Mouse (Mus musculus) gastrocnemius, postnatal 25 days (tissue): ENCODE measurements around the gene Stpg1. TPM values are rescaled to one million over a fixed set of nuclear protein-coding genes. Genes with fewer than 3 reads are reported as not detected.

Experiments
- DNase-seq: peaks from one replicate; pipeline ENCODE4 v3.0.0; 2022
- microRNA-seq, 2 experiments: library from miRNA; unstranded; fragments of <30 nt; microRNA quantifications; one replicate each; pipeline ENCODE4 v1.2.0; 2021; ENCODE audit warnings: borderline replicate concordance in 2 of 2
- total RNA-seq, 2 experiments: library from RNA; stranded (reverse); gene quantifications; 1 replicate in 1 of 2; 2 replicates in 1 of 2; pipeline ENCODE4 v1.2.3; 2021

Stpg1 gene
- total RNA-seq, 2 experiments from 2014 or later, result 0.67 TPM; not detected in 1

DNA sequence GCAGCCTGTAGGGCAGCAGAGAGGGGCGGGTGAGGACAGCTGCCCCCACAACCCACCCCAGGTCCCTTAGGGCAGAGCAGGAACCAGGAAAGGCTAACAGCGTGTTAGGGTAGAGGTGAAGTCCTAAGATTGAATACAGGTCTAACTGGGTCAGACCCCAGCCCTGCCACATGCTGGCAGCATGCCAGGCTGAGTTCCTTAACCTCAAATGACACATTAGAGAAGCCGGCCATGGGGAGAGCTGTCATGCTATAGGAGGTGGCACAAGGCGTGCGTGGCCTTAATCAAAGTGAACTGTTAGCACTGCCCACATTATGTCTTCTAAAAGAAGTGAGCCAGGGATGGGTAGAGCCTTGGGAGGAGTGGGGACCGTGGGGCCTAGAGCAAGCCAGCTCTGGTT is 54.7 kb downstream of the Stpg1 start:
- DNase-seq, result no peak

DNA sequence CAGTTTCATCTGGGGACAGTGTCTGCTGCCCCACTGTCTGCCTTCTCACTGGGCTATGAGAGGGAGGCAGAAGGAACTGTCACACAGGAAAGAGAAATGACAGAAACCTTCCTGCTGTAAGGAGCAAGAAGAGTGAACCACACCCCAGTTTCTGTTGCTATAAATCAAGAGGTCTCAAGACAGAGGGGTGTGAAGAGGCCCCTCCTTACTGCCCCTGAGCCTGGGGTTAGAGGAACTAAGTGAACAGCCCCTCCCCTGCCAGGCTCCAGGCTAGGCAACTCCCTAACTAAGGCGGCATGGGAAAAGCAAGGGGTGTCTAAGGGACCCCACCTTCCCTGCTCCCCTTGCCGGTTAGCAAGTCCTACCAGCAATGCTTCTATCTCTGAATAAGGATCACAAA is 69.2 kb downstream of the Stpg1 start:
- no peak for DNase-seq

DNA sequence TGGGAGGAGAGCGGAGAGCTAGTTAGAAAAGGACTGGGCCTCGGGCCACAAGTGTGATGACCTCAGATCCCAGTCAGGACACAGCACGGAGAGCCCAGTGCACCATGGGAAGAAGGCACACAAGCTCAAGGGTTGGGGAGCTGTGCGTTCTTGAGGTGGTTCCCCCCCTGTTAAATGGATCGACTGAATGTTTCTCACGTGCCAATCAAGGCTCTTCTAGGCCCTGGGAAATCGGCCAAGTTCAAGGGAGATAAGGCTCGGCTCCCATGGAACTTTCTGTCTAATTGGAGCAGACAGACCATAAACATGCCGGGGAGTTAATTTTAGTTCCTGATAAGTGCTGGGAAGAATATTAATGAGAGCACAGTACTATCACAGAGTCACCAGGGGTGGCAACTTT is 70.8 kb downstream of the Stpg1 start:
- DNase-seq, result no peak

DNA sequence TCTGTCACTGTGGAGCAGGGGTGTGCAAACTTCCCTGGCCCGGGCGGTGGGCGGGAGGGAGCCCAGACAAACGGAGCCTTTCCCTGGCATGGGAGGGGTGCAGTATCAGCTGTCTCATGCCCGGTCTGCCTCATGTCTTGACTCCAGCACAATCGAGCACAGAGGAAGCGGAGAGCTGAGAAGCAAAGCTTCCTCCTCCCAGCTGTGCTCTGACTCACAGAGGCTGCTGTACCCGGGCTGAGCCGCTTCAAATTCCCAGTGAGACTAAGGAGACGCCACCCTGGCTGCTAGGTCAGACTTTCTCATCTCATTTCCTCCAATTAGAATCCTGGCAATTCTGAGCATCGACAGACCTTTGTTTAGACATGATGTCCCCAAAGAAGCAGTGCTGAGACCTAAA is 72.5 kb downstream of the Stpg1 start:
- no peak for DNase-seq

DNA sequence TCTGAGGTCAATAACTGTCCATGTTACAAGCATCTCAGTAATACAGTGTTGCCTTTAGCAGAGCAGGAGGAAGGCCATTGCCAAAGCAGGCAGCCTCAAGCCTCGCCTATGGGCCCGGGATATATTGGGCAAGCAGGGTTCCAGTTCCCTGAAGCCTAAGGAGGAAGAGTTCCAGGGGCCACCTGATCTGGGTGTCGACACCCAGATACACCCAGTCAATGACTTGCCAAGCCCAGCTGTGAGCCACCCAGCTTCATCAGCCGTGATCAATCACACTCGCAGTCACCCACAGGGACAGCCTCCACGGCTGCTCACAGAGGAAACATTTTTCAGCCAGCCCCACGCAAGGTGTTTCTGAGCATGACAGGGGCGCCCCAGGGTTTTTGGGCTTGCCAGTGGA is 72.9 kb downstream of the Stpg1 start:
- DNase-seq, result no peak

DNA sequence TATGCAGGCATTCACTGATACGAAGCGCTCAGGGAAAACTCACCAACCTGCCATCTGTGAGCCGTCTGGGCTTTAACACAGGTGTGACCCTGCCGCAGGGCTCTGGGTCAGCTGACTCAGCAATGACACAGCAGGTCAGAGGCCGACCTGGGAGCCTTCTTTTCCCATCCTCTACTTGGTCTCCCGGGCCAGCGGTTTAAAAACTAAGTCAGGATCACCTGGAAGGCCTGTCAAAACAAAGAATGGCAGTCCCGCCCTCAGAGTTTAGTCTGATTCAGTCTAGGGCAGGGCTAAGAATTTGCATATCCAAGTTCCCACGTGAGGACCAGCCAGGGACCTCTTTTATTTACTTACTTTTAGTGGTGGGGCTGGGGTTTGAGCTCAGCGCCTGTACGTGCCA is 74.6 kb downstream of the Stpg1 start:
- DNase-seq, result no peak

DNA sequence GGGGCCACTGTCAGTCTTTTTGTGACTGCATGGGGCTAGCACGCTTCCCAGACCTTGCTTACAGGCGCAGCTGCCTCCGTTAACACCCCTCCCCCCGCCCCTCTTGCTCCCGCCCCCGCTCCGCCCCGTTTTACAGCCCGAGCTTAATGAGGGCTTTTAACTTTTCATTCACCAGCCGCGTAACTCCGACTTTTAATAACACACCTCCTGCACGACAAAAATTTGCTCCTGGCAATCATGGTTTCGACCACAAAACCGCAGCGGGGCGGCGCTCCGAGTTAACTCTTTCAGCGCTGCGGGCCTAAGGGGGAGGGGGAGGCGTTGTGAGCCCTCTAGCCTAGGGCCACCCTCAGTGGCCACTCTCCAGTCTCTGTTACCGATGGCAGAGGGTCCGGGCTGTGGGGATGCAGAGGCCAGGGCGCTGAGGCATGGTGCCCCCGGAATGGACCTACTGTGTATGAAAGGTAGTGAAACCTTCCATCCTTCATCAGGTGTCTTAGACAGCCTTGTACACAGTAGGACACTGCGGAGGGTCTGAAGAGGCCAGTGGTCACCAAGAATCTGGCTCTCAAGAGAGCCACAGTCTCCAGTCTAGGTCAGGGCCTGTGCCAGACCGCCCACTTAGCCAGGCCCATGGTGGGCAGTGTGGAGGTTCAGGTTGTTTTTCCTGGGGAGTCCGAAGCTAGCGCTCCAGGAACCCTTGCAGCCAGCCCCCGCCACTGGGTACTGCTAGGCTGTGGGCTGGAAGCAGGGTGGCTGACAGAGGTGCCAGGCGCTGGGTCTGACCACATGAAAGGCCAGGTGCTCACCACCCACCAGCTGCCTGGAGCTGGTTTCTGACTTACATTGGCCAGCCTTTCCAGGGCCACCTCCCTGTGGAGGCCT is 75.8 kb downstream of the Stpg1 start:
- no peak for DNase-seq

DNA sequence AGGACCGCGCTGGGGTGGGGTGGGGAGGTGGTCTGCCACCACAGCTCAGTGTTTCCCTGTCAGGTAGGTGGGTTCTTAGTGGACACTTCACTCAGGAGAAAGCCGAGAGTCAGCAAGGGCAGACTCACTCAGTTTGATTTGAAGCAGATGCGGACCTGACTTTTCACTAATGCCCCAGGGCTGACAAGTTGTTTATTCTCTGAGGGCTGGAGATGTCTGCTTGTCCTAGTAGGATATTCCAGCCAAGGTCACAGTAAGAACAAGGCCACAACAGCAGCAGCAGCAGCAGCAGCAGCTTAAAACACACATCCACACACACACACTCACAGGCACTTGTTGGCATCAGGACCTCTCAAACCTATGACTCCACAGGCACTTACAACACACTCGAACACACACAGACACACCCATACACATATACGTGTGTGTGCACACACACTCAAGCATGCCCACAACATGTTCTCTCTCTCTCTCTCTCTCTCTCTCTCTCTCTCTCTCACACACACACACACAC is 76.5 kb downstream of the Stpg1 start:
- no peak for DNase-seq

DNA sequence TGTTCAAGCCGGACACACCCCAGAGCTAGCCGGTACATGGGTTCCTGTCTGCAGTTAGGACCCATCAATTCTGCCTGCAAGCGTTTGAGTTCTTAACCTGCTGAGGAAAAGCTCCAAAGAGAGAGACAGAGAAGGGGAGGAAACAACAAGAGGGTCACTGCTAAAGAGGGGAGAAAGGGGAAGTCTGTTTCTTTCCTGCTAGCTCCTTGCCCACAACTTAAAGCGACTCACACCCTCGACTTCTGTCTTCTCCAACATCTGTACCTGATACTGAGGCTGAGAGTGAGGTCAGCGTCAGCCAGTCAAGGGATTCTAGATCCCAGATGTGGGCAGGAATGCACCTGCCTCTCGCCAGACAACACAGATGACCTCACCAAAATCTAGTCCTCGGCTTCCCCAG is 77.7 kb downstream of the Stpg1 start:
- no peak for DNase-seq

DNA sequence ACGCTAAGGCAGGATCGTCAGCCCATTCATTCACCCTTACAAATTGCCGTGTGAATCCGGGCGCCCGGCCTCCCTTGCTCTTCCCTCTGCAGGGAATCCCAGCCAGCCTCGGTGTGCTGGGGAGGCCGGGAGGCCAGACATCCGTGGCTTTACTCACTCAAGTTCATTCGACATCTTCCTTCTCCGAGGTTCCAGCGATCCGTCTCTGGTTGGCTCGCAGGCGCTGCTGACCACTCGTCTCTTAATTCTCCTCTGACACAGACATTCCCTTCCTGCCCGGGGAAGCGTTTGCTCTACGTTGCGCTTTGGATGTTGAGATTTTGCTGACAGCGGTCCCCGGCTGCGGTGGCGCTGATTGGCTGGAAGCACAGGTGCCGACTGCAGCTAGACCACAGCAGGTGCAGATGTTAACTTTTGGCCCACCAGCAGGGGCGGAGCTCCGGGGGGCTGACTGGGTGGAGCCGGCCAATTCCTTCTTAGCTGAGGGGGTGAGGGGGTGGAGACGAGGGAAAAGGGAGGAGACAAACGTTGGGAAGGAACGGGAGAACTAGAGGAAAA is 78.7 kb downstream of the Stpg1 start, which contains the start of gene Grhl3:
Gene Grhl3, minus strand, starts transcription at position 380 of the 558 bp plus-strand sequence.
- DNase-seq, result no peak

DNA sequence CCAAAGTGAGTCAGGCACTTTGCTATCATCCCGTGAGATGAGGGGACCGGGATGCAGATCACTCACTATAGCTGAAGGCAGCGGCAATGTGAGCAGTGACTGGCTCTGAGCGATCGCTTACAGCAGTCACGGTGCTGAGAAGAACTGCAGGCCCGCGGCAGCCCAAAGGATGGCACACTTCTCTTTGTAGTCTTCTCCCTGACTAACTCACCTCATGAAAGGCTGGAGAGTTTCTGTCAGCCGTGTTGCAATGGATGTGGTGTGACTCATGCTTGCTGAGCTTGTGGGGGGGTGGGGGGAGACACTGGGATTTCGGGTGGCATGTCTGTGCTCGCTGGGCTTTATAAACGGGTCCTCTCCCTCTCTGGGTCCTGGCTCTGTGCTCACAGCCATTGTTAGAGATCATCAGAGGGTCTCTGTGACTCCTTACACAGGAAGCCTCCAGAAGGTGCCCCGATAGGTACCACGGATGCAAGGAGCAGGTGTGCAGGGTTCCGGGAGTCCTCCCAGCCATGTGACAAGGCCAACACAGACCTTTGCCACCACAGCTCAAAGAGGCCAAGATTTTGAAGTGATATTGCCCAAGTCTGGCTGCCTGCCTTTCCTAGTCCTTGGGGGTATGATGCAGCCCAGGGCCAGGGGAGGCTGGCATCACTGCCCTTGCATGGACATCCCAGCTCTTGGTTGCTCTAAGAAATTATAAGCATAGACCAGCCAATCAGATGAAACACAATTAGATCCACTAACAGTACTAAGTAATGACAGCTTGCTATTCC is 81.0 kb downstream of the Stpg1 start:
- no peak for DNase-seq

DNA sequence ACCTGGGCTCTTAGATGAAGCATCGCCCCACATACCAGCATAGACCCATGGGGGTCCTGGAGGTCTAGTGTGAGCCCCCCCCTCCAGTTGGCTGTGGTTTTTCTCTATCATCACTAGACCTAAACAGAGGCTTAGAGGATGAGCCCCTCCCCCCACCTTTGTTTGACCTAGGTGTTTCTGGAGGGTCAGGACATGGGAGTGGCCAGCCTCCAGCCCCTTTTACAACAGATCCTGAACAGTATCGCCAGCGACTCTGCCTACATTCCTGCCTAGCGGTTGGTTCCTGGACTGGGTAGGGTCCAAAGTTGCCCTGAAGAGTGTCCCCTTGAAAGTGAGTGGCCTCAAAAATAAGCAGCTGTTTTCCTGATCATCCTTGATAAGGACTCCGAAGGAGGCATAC is 83.9 kb downstream of the Stpg1 start:
- no peak for DNase-seq

DNA sequence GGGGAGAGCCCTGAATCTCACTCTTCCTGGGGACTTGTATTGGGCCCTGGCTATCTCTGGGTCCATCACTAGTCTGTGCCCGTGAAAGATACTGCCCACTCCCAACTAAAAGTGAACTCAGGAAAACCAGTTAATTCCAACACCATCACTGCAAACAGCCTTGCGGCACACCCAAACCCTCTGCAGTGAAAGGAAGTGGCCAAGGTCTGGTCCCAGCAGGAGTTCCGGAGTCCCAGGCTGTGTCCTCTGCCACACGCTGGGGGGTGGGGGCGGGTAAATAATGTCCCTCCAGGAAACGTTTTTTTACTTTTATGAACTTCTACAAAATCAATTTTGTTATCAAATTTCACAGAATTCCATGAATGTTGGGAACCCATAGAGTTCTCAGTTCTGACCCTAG is 85.1 kb downstream of the Stpg1 start:
- DNase-seq, result no peak

DNA sequence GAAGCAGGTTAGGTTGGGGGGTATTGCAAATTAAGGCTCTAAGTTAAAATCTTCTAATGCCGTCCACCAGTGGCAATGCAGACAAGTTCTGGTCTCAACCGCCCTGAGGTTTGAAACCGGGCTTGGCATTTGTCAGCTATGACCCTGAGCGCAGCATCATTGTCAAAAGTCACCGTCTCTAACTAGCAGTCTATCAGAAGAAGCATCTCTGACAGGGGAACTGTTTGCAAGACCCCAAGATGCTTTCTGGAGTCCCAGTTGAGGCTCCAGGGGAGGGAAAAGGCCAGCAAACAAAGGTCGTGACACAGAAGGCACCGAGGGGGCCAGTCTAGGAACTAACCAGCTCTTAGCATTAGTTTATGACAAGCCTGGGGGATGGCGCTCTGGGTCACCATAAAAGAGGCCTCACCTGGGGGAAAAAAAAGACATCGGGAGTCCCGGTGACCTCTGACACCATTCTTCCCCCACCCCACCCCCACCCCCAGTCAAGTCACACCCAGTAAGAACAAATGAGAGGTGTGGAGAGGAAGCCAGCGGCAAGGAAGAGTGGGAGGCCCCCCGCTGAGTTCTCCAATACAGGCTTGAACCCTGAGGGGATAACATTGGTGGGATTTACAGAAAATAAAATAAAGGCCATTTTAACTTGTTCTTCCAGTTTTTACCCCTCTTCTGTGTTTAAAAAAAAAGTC is 86.8 kb downstream of the Stpg1 start:
- no peak for DNase-seq

DNA sequence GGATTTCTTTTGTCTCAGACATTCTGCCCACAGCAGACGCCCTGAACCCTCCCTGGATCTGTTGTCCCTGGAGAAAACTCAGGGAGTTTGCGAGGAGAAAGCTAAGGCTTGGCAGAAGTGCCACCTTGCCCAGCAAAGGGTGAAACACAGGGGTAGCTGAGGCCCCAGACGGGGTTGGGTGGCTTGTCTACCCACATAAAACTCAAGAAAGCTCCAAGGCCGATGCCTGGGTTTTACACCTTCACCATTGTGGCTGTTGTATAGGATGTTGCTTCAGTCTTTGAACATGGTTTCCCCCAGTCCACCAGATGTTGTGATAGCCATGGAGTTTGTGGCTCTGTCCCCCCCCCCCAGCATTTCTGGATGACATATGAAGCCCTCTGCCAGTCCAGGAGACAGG is 90.2 kb downstream of the Stpg1 start:
- DNase-seq, result no peak

Small RNA genes lying within 50 kb of the gene (microRNA-seq; reads per million reads assigned to microRNA genes)
- gene Gm25317, result 0 reads per million in 2 experiments

Other genes starting within 250 kb of the Stpg1 start
- 10 to 100 TPM; 28.6 to 38.0 TPM for gene Clic4, start 222.0 kb upstream of the Stpg1 start, total RNA-seq
- 10 to 100 TPM; 52.9 to 58.1 TPM for gene Srrm1, start 141.5 kb upstream of the Stpg1 start, total RNA-seq
- gene Ncmap, start 96.6 kb upstream of the Stpg1 start, total RNA-seq, result 1 to 10 TPM; 4.0 to 4.2 TPM
- gene Rcan3, start 60.9 kb upstream of the Stpg1 start, total RNA-seq, result 1 to 10 TPM; 4.5 to 4.7 TPM
- gene Nipal3, start 248 bp downstream of the Stpg1 start, total RNA-seq, result 10 to 100 TPM; 11.0 to 13.6 TPM
- under 1 TPM in 1 of 2 experiments, not detected in 1; 0.10 TPM for gene Grhl3, start 78.8 kb downstream of the Stpg1 start, total RNA-seq
- gene Ifnlr1, start 191.5 kb downstream of the Stpg1 start, total RNA-seq, result under 1 TPM; 0.13 to 0.23 TPM
- under 1 TPM in 1 of 2 experiments, not detected in 1; 0.11 TPM for gene Il22ra1, start 233.4 kb downstream of the Stpg1 start, total RNA-seq